Mouse (Mus musculus) kidney, adult 8-10 months (tissue): ENCODE data around the gene Gm14692.
"Not testable (repeated sequence)": the region's sequence is repeated elsewhere in the genome, so short reads cannot be mapped to it uniquely, and the experiment has no call there.

ENCODE experiments used
- DNase-seq, 2 experiments: peaks; one replicate each; pipeline ENCODE4 v3.0.0; 2022

The Gm14692 gene

GRCm38 (mm10) chrX:67695398-67695797 is at the start of gene Gm14692:
Gene Gm14692, plus strand, starts transcription at chrX:67695698.
- not testable (repeated sequence) for DNase-seq

GRCm38 (mm10) chrX:67693462-67693861 is 2.0 kb upstream of the Gm14692 start, which contains the start of gene Gm1140:
Gene Gm1140, minus strand, starts transcription at chrX:67693562.
- DNase-seq = not testable (repeated sequence)
